Mouse (Mus musculus) CH12.LX (cell line): Measurements from ENCODE around the gene Lrriq3. TPM values are rescaled to one million over a fixed set of nuclear protein-coding genes. Genes with fewer than 3 reads are reported as not detected.
A peak's percentile ranks its signal among the peaks of the same experiment; 100 is the strongest.

Source experiments
- DNase-seq: peaks from one replicate; pipeline ENCODE4 v3.0.0-alpha.2; 2013; ENCODE audit errors: extremely low read depth
- H3K27ac ChIP-seq: 2 replicates; pipeline ENCODE4 v1.5.1; 2012; ENCODE audit warnings: low read depth, mild to moderate bottlenecking, control low read depth, moderate library complexity; ENCODE audit not compliant: insufficient read depth
- H3K27me3 ChIP-seq: replicated peaks from 2 replicates; pipeline ENCODE3; 2012; ENCODE audit warnings: inconsistent platforms
- H3K36me3 ChIP-seq, 2 experiments: replicated peaks in 1 of 2; 2 replicates each; pipeline versions ENCODE3 to v1.6.1; 2012; ENCODE audit warnings: inconsistent platforms in 1 of 2, low read length in 1 of 2, mild to moderate bottlenecking in 1 of 2, mixed read lengths in 1 of 2, moderate library complexity in 1 of 2; ENCODE audit not compliant: control insufficient read depth in 1 of 2, insufficient read depth in 1 of 2
- H3K4me1 ChIP-seq, 2 experiments: 2 replicates each; pipeline ENCODE4 v1.6.1; 2012; ENCODE audit warnings: inconsistent platforms in 1 of 2, moderate library complexity in 1 of 2; ENCODE audit not compliant: insufficient read depth in 2 of 2, control insufficient read depth in 1 of 2
- H3K4me2 ChIP-seq: 2 replicates; pipeline ENCODE4 v1.6.1; 2012; ENCODE audit warnings: low read depth, mild to moderate bottlenecking, control low read depth; ENCODE audit not compliant: poor library complexity, insufficient read depth, severe bottlenecking
- H3K4me3 ChIP-seq, 3 experiments: fragments of 150-350 bp in 1 of 3; sonication (generic) in 1 of 3; replicated peaks in 1 of 3; 2 replicates each; pipeline versions ENCODE3 to v1.5.1; 2011 to 2012; ENCODE audit warnings: low read depth in 2 of 3, low read length in 2 of 3, mild to moderate bottlenecking in 2 of 3, moderate library complexity in 2 of 3, control low read depth in 1 of 3, improper control_type of control experiment in 1 of 3, inconsistent platforms in 1 of 3, mixed read lengths in 1 of 3; ENCODE audit not compliant: poor library complexity in 1 of 3
- H3K79me2 ChIP-seq: replicated peaks from 2 replicates; pipeline ENCODE4 v1.6.1; 2012; ENCODE audit warnings: mild to moderate bottlenecking, moderate library complexity; ENCODE audit not compliant: control insufficient read depth, poor library complexity, insufficient read depth, severe bottlenecking; ENCODE audit errors: extremely low read depth
- H3K9ac ChIP-seq: 2 replicates; pipeline ENCODE4 v1.6.1; 2012; ENCODE audit warnings: low read depth, mild to moderate bottlenecking, control low read depth, moderate library complexity; ENCODE audit not compliant: insufficient read depth
- H3K9me3 ChIP-seq: replicated peaks from 2 replicates; pipeline ENCODE3; 2012; ENCODE audit warnings: low read length, inconsistent platforms, mixed read lengths
- BHLHE40 ChIP-seq: IDR thresholded peaks from 2 replicates; pipeline ENCODE4 v1.6.1; 2011; ENCODE audit warnings: mild to moderate bottlenecking, low read depth, low read length, improper control_type of control experiment
- CHD1 ChIP-seq: IDR thresholded peaks from 2 replicates; pipeline ENCODE4 v1.6.1; 2012; ENCODE audit warnings: low read depth, low read length, improper control_type of control experiment, inconsistent platforms
- CHD2 ChIP-seq: IDR thresholded peaks from 2 replicates; pipeline ENCODE4 v1.6.1; 2011; ENCODE audit warnings: low read length, improper control_type of control experiment
- CTCF ChIP-seq, 2 experiments: IDR thresholded peaks in 1 of 2; conservative IDR thresholded peaks in 1 of 2; 2 replicates each; pipeline ENCODE4 v1.5.1; 2011 to 2012; ENCODE audit warnings: low read depth in 2 of 2, low read length in 2 of 2, improper control_type of control experiment in 1 of 2, inconsistent platforms in 1 of 2, mild to moderate bottlenecking in 1 of 2, moderate library complexity in 1 of 2
- E2F4 ChIP-seq: IDR thresholded peaks from 2 replicates; pipeline ENCODE4 v1.6.1; 2011; ENCODE audit warnings: low read depth, low read length, improper control_type of control experiment; ENCODE audit not compliant: insufficient replicate concordance
- ELF1 ChIP-seq: IDR thresholded peaks from 2 replicates; pipeline ENCODE4 v1.6.1; 2014; ENCODE audit warnings: low read depth, mild to moderate bottlenecking, inconsistent platforms, low read length, improper control_type of control experiment
- EP300 ChIP-seq: IDR thresholded peaks from 2 replicates; pipeline ENCODE4 v1.6.1; 2011; ENCODE audit warnings: low read length, improper control_type of control experiment
- ETS1 ChIP-seq: conservative IDR thresholded peaks from 2 replicates; pipeline ENCODE4 v1.6.1; 2012; ENCODE audit warnings: low read depth, mild to moderate bottlenecking, inconsistent platforms, low read length, improper control_type of control experiment, moderate library complexity
- GABPA ChIP-seq: IDR thresholded peaks from 2 replicates; pipeline ENCODE4 v1.6.1; 2012; ENCODE audit warnings: low read depth, low read length, improper control_type of control experiment, inconsistent platforms; ENCODE audit not compliant: insufficient replicate concordance
- HCFC1 ChIP-seq: IDR thresholded peaks from 2 replicates; pipeline ENCODE4 v1.6.1; 2012; ENCODE audit warnings: low read depth, mild to moderate bottlenecking, inconsistent platforms, low read length, improper control_type of control experiment
- IRF4 ChIP-seq: IDR thresholded peaks from 2 replicates; pipeline ENCODE4 v1.6.1; 2014; ENCODE audit warnings: low read depth, mild to moderate bottlenecking, inconsistent platforms, low read length, improper control_type of control experiment
- JUN ChIP-seq: IDR thresholded peaks from 2 replicates; pipeline ENCODE4 v1.6.1; 2011; ENCODE audit warnings: low read depth, mild to moderate bottlenecking, low read length, improper control_type of control experiment, moderate library complexity; ENCODE audit not compliant: insufficient read depth
- JUND ChIP-seq: conservative IDR thresholded peaks from 2 replicates; pipeline ENCODE4 v1.6.1; 2011; ENCODE audit warnings: low read depth, low read length, improper control_type of control experiment
- MAFK ChIP-seq: IDR thresholded peaks from 2 replicates; pipeline ENCODE4 v1.6.1; 2011; ENCODE audit warnings: low read length, improper control_type of control experiment; ENCODE audit not compliant: insufficient replicate concordance
- MAX ChIP-seq: IDR thresholded peaks from 2 replicates; pipeline ENCODE4 v1.6.1; 2011; ENCODE audit warnings: low read length, improper control_type of control experiment
- MAZ ChIP-seq: IDR thresholded peaks from 2 replicates; pipeline ENCODE4 v1.6.1; 2012; ENCODE audit warnings: low read depth, mild to moderate bottlenecking, inconsistent platforms, low read length, improper control_type of control experiment, moderate library complexity
- MEF2A ChIP-seq: IDR thresholded peaks from 2 replicates; pipeline ENCODE4 v1.6.1; 2014; ENCODE audit warnings: low read depth, mild to moderate bottlenecking, inconsistent platforms, low read length, improper control_type of control experiment, borderline replicate concordance
- MXI1 ChIP-seq: IDR thresholded peaks from 2 replicates; pipeline ENCODE4 v1.6.1; 2011; ENCODE audit warnings: mild to moderate bottlenecking, low read depth, low read length, improper control_type of control experiment
- MYC ChIP-seq: IDR thresholded peaks from 2 replicates; pipeline ENCODE4 v1.6.1; 2011; ENCODE audit warnings: low read depth, mild to moderate bottlenecking, improper control_type of control experiment, low read length
- NELFE ChIP-seq: IDR thresholded peaks from 2 replicates; pipeline ENCODE4 v1.6.1; 2011; ENCODE audit warnings: low read depth, low read length, improper control_type of control experiment
- NRF1 ChIP-seq: IDR thresholded peaks from 2 replicates; pipeline ENCODE4 v1.6.1; 2014; ENCODE audit warnings: low read depth, mild to moderate bottlenecking, inconsistent platforms, low read length, improper control_type of control experiment, moderate library complexity
- PAX5 ChIP-seq: IDR thresholded peaks from 2 replicates; pipeline ENCODE4 v1.6.1; 2012; ENCODE audit warnings: low read length, inconsistent platforms, mixed read lengths
- POLR2A ChIP-seq: IDR thresholded peaks from 2 replicates; pipeline ENCODE4 v1.6.1; 2011; ENCODE audit warnings: low read depth, mild to moderate bottlenecking, improper control_type of control experiment, low read length
- POLR2AphosphoS2 ChIP-seq: IDR thresholded peaks from 2 replicates; pipeline ENCODE4 v1.6.1; 2011; ENCODE audit warnings: low read depth, low read length, improper control_type of control experiment
- RAD21 ChIP-seq: IDR thresholded peaks from 2 replicates; pipeline ENCODE4 v1.6.1; 2011; ENCODE audit warnings: low read depth, mild to moderate bottlenecking, low read length, improper control_type of control experiment, moderate library complexity
- RCOR1 ChIP-seq: conservative IDR thresholded peaks from 2 replicates; pipeline ENCODE4 v1.6.1; 2012; ENCODE audit warnings: low read depth, mild to moderate bottlenecking, inconsistent platforms, low read length, improper control_type of control experiment
- SIN3A ChIP-seq: IDR thresholded peaks from 2 replicates; pipeline ENCODE4 v1.6.1; 2012; ENCODE audit warnings: low read length, improper control_type of control experiment, inconsistent platforms
- SMC3 ChIP-seq: IDR thresholded peaks from 2 replicates; pipeline ENCODE4 v1.6.1; 2011; ENCODE audit warnings: low read depth, low read length, improper control_type of control experiment
- TBP ChIP-seq: conservative IDR thresholded peaks from 2 replicates; pipeline ENCODE4 v1.6.1; 2011; ENCODE audit warnings: low read depth, low read length, improper control_type of control experiment
- TCF12 ChIP-seq: IDR thresholded peaks from 2 replicates; pipeline ENCODE4 v1.6.1; 2014; ENCODE audit warnings: low read depth, mild to moderate bottlenecking, inconsistent platforms, low read length, improper control_type of control experiment
- UBTF ChIP-seq: IDR thresholded peaks from 2 replicates; pipeline ENCODE4 v1.6.1; 2012; ENCODE audit warnings: low read depth, mild to moderate bottlenecking, inconsistent platforms, low read length, improper control_type of control experiment, moderate library complexity
- USF1 ChIP-seq: IDR thresholded peaks from 2 replicates; pipeline ENCODE4 v1.6.1; 2014; ENCODE audit warnings: low read depth, mild to moderate bottlenecking, inconsistent platforms, low read length, improper control_type of control experiment
- USF2 ChIP-seq: conservative IDR thresholded peaks from 2 replicates; pipeline ENCODE4 v1.6.1; 2011; ENCODE audit warnings: low read depth, low read length, improper control_type of control experiment
- ZC3H11A ChIP-seq: IDR thresholded peaks from 2 replicates; pipeline ENCODE4 v1.6.1; 2012; ENCODE audit warnings: low read depth, mild to moderate bottlenecking, inconsistent platforms, low read length, improper control_type of control experiment
- ZKSCAN1 ChIP-seq: IDR thresholded peaks from 2 replicates; pipeline ENCODE4 v1.6.1; 2012; ENCODE audit warnings: low read depth, inconsistent platforms, low read length, improper control_type of control experiment, borderline replicate concordance
- ZMIZ1 ChIP-seq: IDR thresholded peaks from 2 replicates; pipeline ENCODE4 v1.6.1; 2012; ENCODE audit warnings: low read depth, mild to moderate bottlenecking, inconsistent platforms, low read length, improper control_type of control experiment
- ZNF384 ChIP-seq: IDR thresholded peaks from 2 replicates; pipeline ENCODE4 v1.6.1; 2012; ENCODE audit warnings: low read depth, low read length, improper control_type of control experiment, inconsistent platforms
- dilution Hi-C: fragments of 300-500 bp; cut with MboI; formaldehyde crosslinking; loops from 2 replicates; pipeline ENCODE4 v1.14.3; 2020; ENCODE audit warnings: low sequenced_read_pairs; ENCODE audit not compliant: extremely low pct_unique_long_range_greater_than_20kb, extremely low pct_ligation_motif_present
- in situ Hi-C: fragments of 300-500 bp; cut with MboI; formaldehyde crosslinking; loops from 3 replicates; pipeline ENCODE4 v1.14.3; 2019; ENCODE audit warnings: low sequenced_read_pairs, low pct_ligation_motif_present, low pct_unique_long_range_greater_than_20kb, mixed read lengths
- polyA plus RNA-seq: library from polyadenylated mRNA; unstranded; fragments of >175 nt; gene quantifications from 2 replicates; pipeline ENCODE4 v1.2.1, GENCODE M21; 2012; ENCODE audit warnings: low read depth; ENCODE audit not compliant: insufficient read length
- total RNA-seq, 2 experiments: library from RNA; depleted of rRNA; stranded (reverse); fragments of 300-350 nt in 1 of 2; fragments of >200 nt in 1 of 2; gene quantifications; 2 replicates each; pipeline ENCODE4 v1.2.3; 2012 to 2014

Gene Lrriq3
- 0.68 and 0.71 TPM in 2 replicates for total RNA-seq (2012; rRNA removed)
- total RNA-seq (2014; rRNA removed): 1.7 and 1.9 TPM in 2 replicates
- polyA plus RNA-seq: 0.51 and 0.82 TPM in 2 replicates

DNA sequence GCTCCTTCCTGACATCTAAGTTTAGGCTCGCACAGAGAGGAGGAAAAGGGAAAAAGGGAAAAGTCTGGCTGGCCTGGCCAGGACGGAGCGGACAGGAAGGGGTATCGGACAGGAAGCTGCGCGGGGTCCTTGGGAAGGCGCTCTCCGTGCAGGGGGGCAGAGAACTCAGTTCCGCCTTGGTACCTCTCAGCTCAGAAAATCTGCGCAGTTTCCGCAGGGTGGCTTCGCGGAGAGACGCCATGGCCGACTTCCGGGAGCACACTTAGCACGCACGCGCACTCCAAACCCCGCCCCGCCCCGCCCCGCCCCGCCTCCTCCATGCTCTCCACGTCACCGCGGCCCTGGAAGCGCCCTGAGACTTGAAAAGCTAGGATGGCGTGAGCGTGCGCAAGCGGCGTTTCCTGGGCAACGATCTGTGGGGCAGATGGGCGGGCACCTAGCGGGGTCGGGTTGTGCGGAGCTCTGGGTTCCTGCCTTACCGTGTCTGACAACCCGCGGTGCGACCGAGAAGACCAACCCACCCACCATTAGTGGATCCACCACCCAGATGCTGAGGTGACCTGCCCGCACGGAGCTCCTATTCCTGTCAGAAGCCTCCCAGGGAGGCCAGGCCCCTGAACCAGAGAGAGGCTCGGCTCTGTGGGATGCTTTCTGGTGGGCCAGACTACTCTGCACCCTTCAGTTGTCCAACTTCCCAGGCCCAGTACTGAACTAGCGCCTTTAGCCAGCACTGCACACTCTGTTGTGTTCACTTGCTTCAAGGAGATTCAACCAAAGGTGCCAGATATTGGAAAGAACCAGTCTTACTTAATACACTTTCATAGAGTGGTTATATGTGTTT is at the start of gene Lrriq3, which contains the start of gene Fpgt:
Gene Lrriq3, plus strand, starts transcription at position 319 of the 841 bp plus-strand sequence.
Gene Fpgt, minus strand, starts transcription at position 288 of the 841 bp plus-strand sequence.
- peak; percentile 95 for DNase-seq
- no peaks in the 10 kb centered on the region for H3K27me3 ChIP-seq
- peak within 1 kb of the TSS; percentile 90 for H3K4me2 ChIP-seq
- H3K27ac ChIP-seq: peak within 1 kb of the TSS; percentile 31; the same call in 1 of the 2 replicates
- in situ Hi-C loops (no loop called here), dilution Hi-C loops (no loop called here)
- peaks cover 0 to 5% of the 10 kb centered on the region in 2 experiments for H3K36me3 ChIP-seq
- H3K9me3 ChIP-seq: peaks cover 2% of the 10 kb centered on the region
- no peaks in the 10 kb centered on the region; the same call in 1 of the 2 replicates for H3K79me2 ChIP-seq
- H3K9ac ChIP-seq: peak within 1 kb of the TSS; percentile 95
- peaks cover 2 to 5% of the 10 kb centered on the region in 2 experiments; a peak in 2 of 4 replicates for H3K4me1 ChIP-seq
- H3K4me3 ChIP-seq: peak within 1 kb of the TSS; percentile 63 to 88 (median 78)
- TF ChIP-seq SMC3 (no peak), RAD21 (no peak), MAZ (no peak), MAX (peak; percentile 56; the same call in 1 of the 2 replicates), GABPA (peak; percentile 44; the same call in 1 of the 2 replicates), JUN (no peak), TBP (peak; percentile 85), CTCF (conservative IDR thresholded peaks at IDR 0.05 in 1 of 2, IDR thresholded peaks at IDR 0.05 in 1 of 2; ENCODE audit: low read depth in 2 of 2, low read length in 2 of 2) (no peak), PAX5 (no peak), MXI1 (peak; percentile 88), ZKSCAN1 (no peak), USF1 (no peak), CHD1 (0 out of 2 replicates have a peak, but pooled peaks have one; percentile 44), SIN3A (peak; percentile 84), EP300 (no peak), USF2 (no peak), POLR2A (peak; percentile 66), E2F4 (no peak), POLR2AphosphoS2 (0 out of 2 replicates have a peak, but pooled peaks have one; percentile 53), BHLHE40 (no peak), IRF4 (peak; percentile 68), MAFK (0 out of 2 replicates have a peak, but pooled peaks have one; percentile 21), HCFC1 (peak; percentile 93), UBTF (0 out of 2 replicates have a peak, but pooled peaks have one; percentile 55), NRF1 (peak; percentile 86), CHD2 (peak; percentile 73; the same call in 1 of the 2 replicates), NELFE (peak; percentile 53; the same call in 1 of the 2 replicates), MYC (no peak), ZMIZ1 (no peak), RCOR1 (peak; percentile 65; the same call in 1 of the 2 replicates), ZNF384 (no peak), ELF1 (peak; percentile 94), TCF12 (peak; percentile 82), MEF2A (peak; percentile 85; the same call in 1 of the 2 replicates), ZC3H11A (no peak), JUND (0 out of 2 replicates have a peak, but pooled peaks have one; percentile 23), ETS1 (no peak)
